Mouse (Mus musculus): Measurements from ENCODE around the gene Adap1.

- TF ChIP-seq POLR2A (IDR thresholded peaks at IDR 0.05; ENCODE audit: extremely low read depth, insufficient read depth, low read length) = no peak
- TF ChIP-seq CTCF (IDR thresholded peaks at IDR 0.05; ENCODE audit: extremely low read depth, insufficient read depth, low read length) = no peak
These were observed 33.4 kb downstream of the Adap1 start for GRCm38 (mm10) chr5:139291811-139292560.
